Mouse (Mus musculus) cerebellum, adult 2 months (tissue): ENCODE measurements around the gene Myo18a. TPM values are rescaled to one million over a fixed set of nuclear protein-coding genes. Genes with fewer than 3 reads are reported as not detected.
"Not testable (repeated sequence)": the region's sequence is repeated elsewhere in the genome, so short reads cannot be mapped to it uniquely, and the experiment has no call there.

Source experiments
- DNase-seq, 2 experiments: peaks; one replicate each; pipeline ENCODE4 v3.0.0; 2021
- H3K27ac ChIP-seq: fragments of 200-500 bp; 2 replicates; pipeline ENCODE4 v1.5.1; 2012; ENCODE audit warnings: low read length, control low read depth, inconsistent platforms; ENCODE audit not compliant: insufficient read depth
- H3K27me3 ChIP-seq: fragments of 200-500 bp; 2 replicates; pipeline ENCODE4 v1.6.1; 2012; ENCODE audit warnings: inconsistent platforms, mild to moderate bottlenecking, low read length, moderate library complexity; ENCODE audit not compliant: control insufficient read depth, insufficient read depth
- H3K4me1 ChIP-seq: fragments of 200-500 bp; 2 replicates; pipeline ENCODE4 v1.6.1; 2011; ENCODE audit warnings: low read length; ENCODE audit not compliant: control insufficient read depth, insufficient read depth
- H3K4me3 ChIP-seq: fragments of 200-500 bp; replicated peaks from 2 replicates; pipeline ENCODE3; 2011; ENCODE audit warnings: mild to moderate bottlenecking, low read depth, low read length, control low read depth; ENCODE audit not compliant: insufficient read depth
- CTCF ChIP-seq: fragments of 200-500 bp; IDR thresholded peaks from 2 replicates; pipeline ENCODE4 v1.5.1; 2011; ENCODE audit warnings: low read depth, mild to moderate bottlenecking, control low read depth, low read length, moderate library complexity, borderline replicate concordance; ENCODE audit not compliant: insufficient read depth
- POLR2A ChIP-seq: fragments of 200-500 bp; IDR thresholded peaks from 2 replicates; pipeline ENCODE4 v1.6.1; 2011; ENCODE audit warnings: low read length, control low read depth, borderline replicate concordance; ENCODE audit not compliant: insufficient read depth
- WGBS: fragments of 180-500 bp; shearing (Covaris S2); methylation state at CpG from one replicate; pipeline ENCODE4 v1.1.7; 2018; 5-methylcytosine and 5-hydroxymethylcytosine counted together
- polyA plus RNA-seq: library from polyadenylated mRNA; depleted of rRNA; stranded (reverse); fragments of >200 nt; gene quantifications from 2 replicates; pipeline ENCODE4 v1.2.3, GENCODE M21; 2012

Myo18a gene
- polyA plus RNA-seq, 1 experiment, result 62.1 TPM

DNA sequence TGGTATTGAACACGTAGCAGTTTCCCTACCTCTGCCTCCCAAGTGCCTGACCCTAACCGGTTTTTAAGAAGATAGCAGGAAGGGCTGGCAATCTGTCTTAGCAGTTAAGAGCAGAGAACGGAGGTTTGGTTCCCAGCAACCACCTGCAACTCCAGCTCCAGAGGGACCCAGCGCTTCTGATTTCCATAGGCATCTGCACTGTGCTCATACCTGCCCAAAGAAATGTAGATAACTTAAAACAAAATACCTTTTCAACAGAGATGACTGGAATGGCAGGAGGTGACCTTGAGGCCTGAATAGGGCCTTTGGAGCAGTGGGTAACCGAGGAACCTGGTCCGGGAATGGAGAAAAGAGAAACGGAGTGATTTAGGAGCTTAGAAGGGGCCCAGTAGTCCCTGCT is 24.5 kb upstream of the Myo18a start:
- 73% methylated on average over 7 of the region's 7 CpGs for WGBS
- Histone ChIP-seq H3K4me3 (no peak overlapping the region), H3K27ac (no peak overlapping the region), H3K4me1 (no peaks in the 10 kb centered on the region), H3K27me3 (no peaks in the 10 kb centered on the region; the same call in 1 of the 2 replicates)
- no peak for DNase-seq
- TF ChIP-seq POLR2A (no peak), CTCF (no peak)

DNA sequence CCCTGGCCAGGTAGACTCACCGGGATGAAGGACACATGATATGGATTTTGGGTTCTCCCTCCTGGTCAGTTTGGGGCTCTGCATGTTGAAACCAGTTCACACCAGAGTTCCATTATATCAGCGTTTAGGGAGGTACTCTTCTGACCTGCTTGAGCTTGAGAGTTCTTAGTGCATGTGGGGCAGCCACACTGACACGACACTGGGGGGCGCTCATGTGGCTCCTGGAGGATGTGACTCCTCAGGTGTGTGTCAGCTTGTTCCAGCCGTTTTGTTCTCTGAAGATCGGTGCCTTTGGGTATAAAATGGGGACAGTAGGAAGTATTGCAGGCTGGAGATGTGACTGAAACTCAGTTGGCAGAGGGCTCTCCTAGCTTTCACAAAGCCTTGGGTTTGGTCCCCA is 19.1 kb upstream of the Myo18a start:
- 26% methylated on average over 6 of the region's 6 CpGs for WGBS
- H3K27ac ChIP-seq, result no peak overlapping the region
- H3K4me3 ChIP-seq, result no peak overlapping the region
- TF ChIP-seq CTCF, result peak; percentile 61
- no peak for TF ChIP-seq POLR2A
- peak; percentile 38 to 48 for DNase-seq
- H3K4me1 ChIP-seq, result no peaks in the 10 kb centered on the region
- no peaks in the 10 kb centered on the region for H3K27me3 ChIP-seq

DNA sequence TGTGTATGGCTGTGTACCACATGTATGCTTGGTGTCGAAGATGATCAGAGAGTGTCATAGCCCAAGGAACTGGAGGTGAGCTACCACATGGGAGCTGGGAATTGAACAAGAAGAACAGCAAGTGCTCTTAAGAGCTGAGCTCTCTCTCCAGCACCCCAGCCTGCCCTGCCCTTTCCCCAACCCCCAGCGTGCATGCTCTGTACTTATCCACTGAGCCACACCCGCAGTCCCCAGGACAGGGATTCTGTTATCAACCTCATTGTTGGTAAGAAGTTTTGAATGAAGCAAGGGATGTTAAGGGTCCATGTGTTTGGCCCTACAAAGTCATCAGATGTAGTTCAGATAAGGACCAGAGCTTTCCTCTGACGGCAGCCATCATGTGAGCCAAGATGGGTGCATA is 16.4 kb upstream of the Myo18a start:
- no peak overlapping the region for H3K4me3 ChIP-seq
- TF ChIP-seq CTCF (no peak), POLR2A (no peak)
- DNase-seq, result no peak
- no peak overlapping the region for H3K27ac ChIP-seq
- H3K4me1 ChIP-seq, result no peaks in the 10 kb centered on the region
- no peaks in the 10 kb centered on the region for H3K27me3 ChIP-seq
- 93% methylated on average over 4 of the region's 4 CpGs for WGBS

DNA sequence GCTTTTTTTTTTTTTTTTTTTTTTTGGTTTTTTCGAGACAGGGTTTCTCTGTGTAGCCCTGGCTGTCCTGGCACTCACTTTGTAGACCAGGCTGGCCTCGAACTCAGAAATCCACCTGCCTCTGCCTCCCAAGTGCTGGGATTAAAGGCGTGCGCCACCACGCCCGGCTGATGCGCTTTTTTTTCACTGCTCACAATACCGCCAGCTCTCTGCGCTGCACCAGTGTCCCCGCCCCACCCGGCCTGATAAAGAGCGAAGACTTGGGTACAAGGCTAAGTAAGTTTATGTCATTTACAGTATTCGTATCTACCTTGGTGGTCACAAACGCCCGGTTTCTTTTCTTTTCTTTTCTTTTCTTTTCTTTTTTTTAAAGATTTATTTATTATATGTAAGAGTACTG is 15.9 kb upstream of the Myo18a start:
- H3K4me3 ChIP-seq, H3K27me3 ChIP-seq, H3K4me1 ChIP-seq, H3K27ac ChIP-seq, DNase-seq: not testable (repeated sequence)
- 95% methylated on average over 14 of the region's 15 CpGs for WGBS

DNA sequence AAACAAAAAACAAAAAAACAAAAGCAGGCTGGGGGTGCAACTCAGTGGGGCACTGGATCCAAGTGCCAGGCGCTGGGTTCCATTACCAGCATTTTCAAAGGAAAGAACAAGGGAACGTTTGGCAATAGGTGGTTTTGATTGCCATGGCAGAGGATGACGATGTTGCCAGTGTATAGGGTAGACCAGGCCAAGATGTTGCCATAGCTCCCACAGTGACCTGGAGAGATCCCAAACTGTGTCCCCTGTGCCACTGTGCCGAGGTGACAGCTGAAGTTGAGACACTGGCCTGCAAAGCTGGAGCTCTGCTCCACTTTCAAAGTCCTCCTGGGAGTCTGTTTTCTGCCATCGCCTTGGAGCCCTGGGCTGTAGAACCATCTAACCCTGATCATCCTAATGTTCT is 14.1 kb upstream of the Myo18a start:
- 32% methylated on average over 5 of the region's 5 CpGs for WGBS
- TF ChIP-seq POLR2A, result no peak
- TF ChIP-seq CTCF, result no peak

DNA sequence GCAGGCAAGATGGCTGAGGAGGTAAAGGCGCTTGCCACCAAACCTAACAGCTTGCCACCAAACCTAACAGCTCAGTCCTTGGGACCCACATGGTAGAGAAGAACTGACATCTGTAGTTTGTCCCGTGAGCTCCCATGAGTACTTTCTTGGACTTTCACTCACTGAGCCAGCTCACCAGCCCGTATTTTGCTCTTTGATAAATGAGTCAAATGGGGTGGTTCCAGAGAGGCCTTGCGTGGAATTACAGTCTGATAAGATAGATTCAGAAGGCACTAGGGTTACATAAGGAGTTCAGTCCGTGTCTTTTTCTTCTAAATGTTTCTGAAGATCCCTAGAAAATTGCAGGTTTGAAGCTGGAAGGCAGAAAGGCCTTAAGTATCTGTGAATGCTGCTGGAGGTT is 10.5 kb upstream of the Myo18a start:
- Histone ChIP-seq H3K27ac (no peak overlapping the region), H3K27me3 (no peaks in the 10 kb centered on the region), H3K4me1 (no peaks in the 10 kb centered on the region), H3K4me3 (no peak overlapping the region)
- DNase-seq, result no peak
- TF ChIP-seq CTCF, result no peak
- 86% methylated on average over 5 of the region's 5 CpGs for WGBS

More for the DNA sequence above, 14.1 kb upstream of the Myo18a start:
- Histone ChIP-seq H3K4me3 (no peak overlapping the region), H3K4me1 (no peaks in the 10 kb centered on the region), H3K27me3 (no peaks in the 10 kb centered on the region), H3K27ac (no peak overlapping the region)
- DNase-seq, result no peak

DNA sequence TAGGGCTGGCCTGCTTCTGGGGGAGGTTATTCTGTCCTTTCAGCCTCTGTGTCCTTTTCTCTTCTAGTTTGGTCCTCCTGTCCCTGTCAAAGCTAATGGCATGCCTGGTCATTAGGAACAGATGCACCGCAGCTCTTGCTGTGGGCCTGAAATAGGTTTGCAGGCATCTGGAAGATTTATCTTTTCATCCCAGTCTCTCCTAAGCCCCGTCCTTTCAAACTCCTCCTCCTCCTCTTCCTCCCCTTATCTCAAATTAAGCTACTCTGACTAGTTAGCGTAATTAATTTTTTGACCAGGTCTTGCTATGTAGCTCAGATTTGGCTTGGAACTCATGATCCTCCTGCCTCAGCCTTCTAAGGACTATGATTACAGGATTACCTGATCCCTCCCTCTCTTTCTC is 9.6 kb upstream of the Myo18a start:
- 78% methylated on average over 3 of the region's 3 CpGs for WGBS
- Histone ChIP-seq H3K27ac (no peak overlapping the region), H3K27me3 (no peaks in the 10 kb centered on the region), H3K4me1 (no peaks in the 10 kb centered on the region), H3K4me3 (no peak overlapping the region)
- DNase-seq, result no peak
- TF ChIP-seq CTCF (no peak), POLR2A (no peak)

DNA sequence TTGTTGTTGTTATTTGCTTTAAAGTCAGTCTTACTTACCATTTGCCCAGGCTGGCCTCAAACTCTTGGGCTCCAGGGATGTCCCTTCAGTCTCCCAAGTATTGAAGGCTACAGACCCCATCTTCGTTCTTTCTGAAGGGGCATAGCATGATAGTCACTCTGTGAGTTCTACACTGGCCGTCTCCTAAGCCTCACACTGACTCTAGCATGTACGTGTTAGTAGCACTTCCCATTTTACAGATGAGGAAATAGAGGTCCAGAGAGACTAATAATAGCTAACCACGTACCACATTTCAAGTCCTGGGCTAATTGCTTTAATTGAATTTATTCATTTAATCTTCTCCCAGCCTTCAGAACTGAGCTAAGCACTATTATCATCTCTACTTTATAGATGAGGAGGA is 3.0 kb upstream of the Myo18a start:
- no peak for DNase-seq
- Histone ChIP-seq H3K27me3 (no peaks in the 10 kb centered on the region), H3K27ac (no peak overlapping the region), H3K4me3 (no peak overlapping the region), H3K4me1 (peaks cover 7% of the 10 kb centered on the region)
- WGBS, result 94% methylated on average over 4 of the region's 4 CpGs
- TF ChIP-seq CTCF, result no peak
- no peak for TF ChIP-seq POLR2A
